Mouse (Mus musculus) stomach, postnatal 0 days (tissue): ENCODE data around the gene Galntl6.

ENCODE experiments used
- CTCF ChIP-seq: IDR thresholded peaks from 2 replicates; pipeline ENCODE4 v1.5.1; 2016; ENCODE audit warnings: antibody characterized with exemption, low read depth, mild to moderate bottlenecking, moderate library complexity
- EP300 ChIP-seq: optimal IDR thresholded peaks from 2 replicates; pipeline ENCODE3; 2016; ENCODE audit warnings: antibody characterized with exemption

DNA sequence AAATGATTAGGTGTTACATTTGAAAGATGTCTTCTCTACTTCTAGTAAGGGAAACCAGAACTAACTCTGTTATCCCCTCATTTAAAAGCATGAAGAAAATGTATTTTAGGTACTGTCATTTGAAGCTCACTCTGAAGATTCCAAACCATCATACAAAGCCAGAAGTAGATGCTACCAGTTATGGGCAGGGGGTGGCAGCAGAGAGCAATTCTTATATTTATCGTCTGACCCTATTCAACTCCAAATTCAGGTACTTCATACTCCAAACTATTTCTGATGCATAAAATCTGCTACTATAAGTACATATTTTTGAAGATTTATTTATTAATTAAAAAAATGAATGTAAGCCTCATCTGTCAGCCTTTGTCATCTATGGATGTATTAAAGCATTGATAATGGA, 765.5 kb downstream of the Galntl6 start:
- TF ChIP-seq CTCF (peak; percentile 77), EP300 (no peak)
